Mouse (Mus musculus): ENCODE results near the gene Sars. TPM values are rescaled to one million over a fixed set of nuclear protein-coding genes. Genes with fewer than 3 reads are reported as not detected.

The Sars gene
- total RNA-seq, 1 experiment, result 204 TPM

DNA sequence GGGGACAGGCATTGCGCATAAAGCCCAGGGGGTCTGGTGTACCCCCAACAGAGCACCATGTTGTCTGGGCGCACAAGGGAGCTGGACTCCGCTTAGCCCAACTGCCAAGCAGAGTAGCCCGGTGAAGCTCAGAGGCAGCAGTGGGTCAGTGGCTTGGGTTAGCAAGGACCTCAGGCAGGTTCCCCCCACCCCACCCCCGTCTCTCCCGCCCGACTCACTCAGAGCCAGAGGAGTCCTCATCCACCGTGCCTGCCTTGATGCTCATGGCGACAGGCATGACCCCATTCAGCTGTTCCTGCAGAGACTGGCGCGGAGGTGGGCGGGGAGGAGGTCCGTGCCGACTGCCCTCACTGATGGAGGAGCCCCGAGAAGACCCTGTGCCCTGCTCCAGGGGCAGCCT, 52.2 kb downstream of the Sars start:
- no peak overlapping the region for H3K27ac ChIP-seq (ENCODE audit: insufficient read depth, low read depth, low read length, poor library complexity, severe bottlenecking)
- peaks cover 0 to 21% of the 10 kb centered on the region in 2 experiments; a peak in 2 of 4 replicates for H3K4me1 ChIP-seq (ENCODE audit: control insufficient read depth in 2 of 2, insufficient read depth in 2 of 2, low read length in 2 of 2, poor library complexity in 1 of 2)
- H3K9ac ChIP-seq (ENCODE audit: insufficient read depth, low read depth, low read length, poor library complexity, severe bottlenecking), result no peak overlapping the region
- in situ Hi-C loops (cut with MboI; ENCODE audit: low sequenced_read_pairs in 2 of 2, unreplicated experiment in 2 of 2), result no loop called here
- peak overlapping the region; percentile 3 to 23; a peak in 1 of 4 replicates for H3K4me3 ChIP-seq (ENCODE audit: insufficient read depth in 1 of 2, low read depth in 1 of 2, low read length in 2 of 2, poor library complexity in 1 of 2, severe bottlenecking in 1 of 2)
- H3K36me3 ChIP-seq (ENCODE audit: control insufficient read depth, insufficient read depth, low read length, poor library complexity, severe bottlenecking), result peaks cover 4% of the 10 kb centered on the region
- no peaks in the 10 kb centered on the region for H3K9me3 ChIP-seq (ENCODE audit: control insufficient read depth, insufficient read depth, low read depth, low read length)
- no peak for DNase-seq (ENCODE audit: low read depth, low spot score)
- TF ChIP-seq MAFK (IDR thresholded peaks at IDR 0.05; ENCODE audit: insufficient read depth, low read depth, low read length), result no peak
- no peak for TF ChIP-seq ZNF384 (IDR thresholded peaks at IDR 0.05; ENCODE audit: low read depth, low read length)
- no peak for TF ChIP-seq CHD2 (IDR thresholded peaks at IDR 0.05; ENCODE audit: low read depth, low read length)
- no peak for TF ChIP-seq HCFC1 (IDR thresholded peaks at IDR 0.05; ENCODE audit: borderline replicate concordance, insufficient read depth, low read length)
- TF ChIP-seq ZC3H11A (IDR thresholded peaks at IDR 0.05; ENCODE audit: borderline replicate concordance, low read depth, low read length), result no peak

DNA sequence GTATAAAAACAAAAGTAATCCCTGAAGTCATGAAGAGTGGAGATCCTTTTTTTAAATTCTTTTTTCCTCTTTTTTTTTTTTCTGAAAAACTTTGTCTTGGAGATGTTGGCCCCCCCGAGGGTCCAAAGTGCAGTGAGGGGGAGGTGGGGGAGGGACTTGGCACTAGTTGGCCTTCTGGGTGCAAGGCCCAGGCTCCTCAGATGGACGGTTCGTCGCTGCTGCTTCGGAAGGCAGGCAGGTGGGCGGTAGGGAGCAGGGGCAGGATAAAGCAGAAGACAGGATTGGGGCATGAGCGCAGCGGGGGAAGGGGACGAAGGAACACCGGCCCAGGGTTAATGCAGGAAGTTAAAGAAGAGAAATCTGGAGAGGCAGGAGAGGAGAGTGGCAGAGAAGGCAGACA, 52.7 kb downstream of the Sars start:
- TF ChIP-seq CHD2 (IDR thresholded peaks at IDR 0.05; ENCODE audit: low read depth, low read length) (no peak), MAFK (IDR thresholded peaks at IDR 0.05; ENCODE audit: insufficient read depth, low read depth, low read length) (no peak), HCFC1 (IDR thresholded peaks at IDR 0.05; ENCODE audit: borderline replicate concordance, insufficient read depth, low read length) (no peak), ZNF384 (IDR thresholded peaks at IDR 0.05; ENCODE audit: low read depth, low read length) (no peak), ZC3H11A (IDR thresholded peaks at IDR 0.05; ENCODE audit: borderline replicate concordance, low read depth, low read length) (no peak)
- H3K4me1 ChIP-seq (ENCODE audit: control insufficient read depth in 2 of 2, insufficient read depth in 2 of 2, low read length in 2 of 2, poor library complexity in 1 of 2), result peaks cover 0 to 17% of the 10 kb centered on the region in 2 experiments; a peak in 2 of 4 replicates
- no peak for DNase-seq (ENCODE audit: low read depth, low spot score)
- H3K27ac ChIP-seq (ENCODE audit: insufficient read depth, low read depth, low read length, poor library complexity, severe bottlenecking), result no peak overlapping the region
- peak overlapping the region; percentile 3 to 23; a peak in 1 of 4 replicates for H3K4me3 ChIP-seq (ENCODE audit: insufficient read depth in 1 of 2, low read depth in 1 of 2, low read length in 2 of 2, poor library complexity in 1 of 2, severe bottlenecking in 1 of 2)
- no peaks in the 10 kb centered on the region for H3K9me3 ChIP-seq (ENCODE audit: control insufficient read depth, insufficient read depth, low read depth, low read length)
- H3K9ac ChIP-seq (ENCODE audit: insufficient read depth, low read depth, low read length, poor library complexity, severe bottlenecking), result no peak overlapping the region
- peaks cover 9% of the 10 kb centered on the region for H3K36me3 ChIP-seq (ENCODE audit: control insufficient read depth, insufficient read depth, low read length, poor library complexity, severe bottlenecking)
- in situ Hi-C loops (cut with MboI; ENCODE audit: low sequenced_read_pairs in 2 of 2, unreplicated experiment in 2 of 2), result no loop called here

DNA sequence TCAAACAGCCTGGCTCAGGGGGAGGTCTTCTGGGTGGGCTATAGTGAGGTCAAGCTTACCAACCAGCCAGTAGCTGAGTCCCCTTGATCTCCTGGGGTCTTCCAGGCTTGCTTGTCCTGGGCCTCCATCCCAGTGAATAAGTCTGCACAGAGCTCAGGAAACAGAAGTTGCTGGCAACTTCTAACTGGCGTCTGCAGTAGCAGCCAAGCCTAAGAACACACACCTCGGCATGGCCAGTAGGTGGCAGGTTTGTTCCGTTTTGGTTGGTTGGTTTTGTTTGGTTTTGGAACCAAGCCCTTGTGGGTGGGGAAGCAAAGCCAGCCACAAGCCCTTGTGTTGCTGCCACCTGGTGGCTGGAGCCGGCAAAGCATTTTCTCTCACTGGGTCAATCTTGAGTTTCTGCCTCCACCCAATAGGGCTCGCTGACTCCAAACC, 55.9 kb downstream of the Sars start:
- no peak overlapping the region for H3K4me3 ChIP-seq (ENCODE audit: insufficient read depth in 1 of 2, low read depth in 1 of 2, low read length in 2 of 2, poor library complexity in 1 of 2, severe bottlenecking in 1 of 2)
- peak; percentile 99 for DNase-seq (ENCODE audit: low read depth, low spot score)
- TF ChIP-seq MAFK (IDR thresholded peaks at IDR 0.05; ENCODE audit: insufficient read depth, low read depth, low read length) (0 out of 2 replicates have a peak, but pooled peaks have one; percentile 4), ZC3H11A (IDR thresholded peaks at IDR 0.05; ENCODE audit: borderline replicate concordance, low read depth, low read length) (peak; percentile 67), HCFC1 (IDR thresholded peaks at IDR 0.05; ENCODE audit: borderline replicate concordance, insufficient read depth, low read length) (peak; percentile 66; the same call in 1 of the 2 replicates), CHD2 (IDR thresholded peaks at IDR 0.05; ENCODE audit: low read depth, low read length) (0 out of 2 replicates have a peak, but pooled peaks have one; percentile 32), ZNF384 (IDR thresholded peaks at IDR 0.05; ENCODE audit: low read depth, low read length) (peak; percentile 49; the same call in 1 of the 2 replicates)
- H3K9ac ChIP-seq (ENCODE audit: insufficient read depth, low read depth, low read length, poor library complexity, severe bottlenecking), result no peak overlapping the region
- peaks cover 0 to 26% of the 10 kb centered on the region in 2 experiments; a peak in 3 of 4 replicates for H3K4me1 ChIP-seq (ENCODE audit: control insufficient read depth in 2 of 2, insufficient read depth in 2 of 2, low read length in 2 of 2, poor library complexity in 1 of 2)
- in situ Hi-C loops (cut with MboI; ENCODE audit: low sequenced_read_pairs in 2 of 2, unreplicated experiment in 2 of 2), result no loop called here
- no peak overlapping the region for H3K27ac ChIP-seq (ENCODE audit: insufficient read depth, low read depth, low read length, poor library complexity, severe bottlenecking)
- H3K36me3 ChIP-seq (ENCODE audit: control insufficient read depth, insufficient read depth, low read length, poor library complexity, severe bottlenecking), result peaks cover 34% of the 10 kb centered on the region
- no peaks in the 10 kb centered on the region for H3K9me3 ChIP-seq (ENCODE audit: control insufficient read depth, insufficient read depth, low read depth, low read length)

DNA sequence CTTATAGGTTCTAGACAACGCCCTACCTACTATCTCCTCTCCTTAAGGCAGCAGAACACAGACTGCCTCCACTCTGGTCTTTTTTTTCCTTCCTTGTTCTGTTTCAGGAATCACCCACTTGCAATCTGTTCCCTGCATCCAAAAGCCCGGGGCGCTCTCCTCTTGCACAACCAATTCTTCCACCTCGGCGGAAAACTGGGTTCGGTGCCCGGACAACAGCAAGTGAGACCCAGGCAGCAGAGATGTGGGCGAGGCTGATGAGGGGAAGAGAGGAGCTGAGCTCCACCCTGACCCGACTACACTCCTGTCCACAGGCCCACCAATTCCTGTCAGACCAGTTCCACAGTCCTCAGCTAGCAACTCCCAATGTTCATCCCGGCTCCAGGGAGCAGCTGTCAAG, 58.8 kb downstream of the Sars start:
- Histone ChIP-seq H3K27ac (ENCODE audit: insufficient read depth, low read depth, low read length, poor library complexity, severe bottlenecking) (no peak overlapping the region), H3K9ac (ENCODE audit: insufficient read depth, low read depth, low read length, poor library complexity, severe bottlenecking) (0 out of 2 replicates have a peak overlapping the region, but pooled peaks have one; percentile 15), H3K4me1 (ENCODE audit: control insufficient read depth in 2 of 2, insufficient read depth in 2 of 2, low read length in 2 of 2, poor library complexity in 1 of 2) (peaks cover 3 to 27% of the 10 kb centered on the region in 2 experiments; a peak in 3 of 4 replicates), H3K9me3 (ENCODE audit: control insufficient read depth, insufficient read depth, low read depth, low read length) (no peaks in the 10 kb centered on the region), H3K4me3 (ENCODE audit: insufficient read depth in 1 of 2, low read depth in 1 of 2, low read length in 2 of 2, poor library complexity in 1 of 2, severe bottlenecking in 1 of 2) (peak overlapping the region in 1 of 2 experiments; percentile 0; a peak in 1 of 4 replicates), H3K36me3 (ENCODE audit: control insufficient read depth, insufficient read depth, low read length, poor library complexity, severe bottlenecking) (peaks cover 34% of the 10 kb centered on the region)
- TF ChIP-seq HCFC1 (IDR thresholded peaks at IDR 0.05; ENCODE audit: borderline replicate concordance, insufficient read depth, low read length) (no peak), MAFK (IDR thresholded peaks at IDR 0.05; ENCODE audit: insufficient read depth, low read depth, low read length) (no peak), ZC3H11A (IDR thresholded peaks at IDR 0.05; ENCODE audit: borderline replicate concordance, low read depth, low read length) (no peak), CHD2 (IDR thresholded peaks at IDR 0.05; ENCODE audit: low read depth, low read length) (no peak)
- in situ Hi-C loops (cut with MboI; ENCODE audit: low sequenced_read_pairs in 2 of 2, unreplicated experiment in 2 of 2), result no loop called here
- no peak for DNase-seq (ENCODE audit: low read depth, low spot score)

Measured in ES-E14 (cell line).